Mouse (Mus musculus) right cerebral cortex, adult 18-20 months (tissue): ENCODE data around the gene Plekhg2.

ENCODE experiments used
- DNase-seq: peaks from one replicate; pipeline ENCODE4 v3.0.0; 2022; ENCODE audit warnings: mixed read lengths

Gene Plekhg2

DNA sequence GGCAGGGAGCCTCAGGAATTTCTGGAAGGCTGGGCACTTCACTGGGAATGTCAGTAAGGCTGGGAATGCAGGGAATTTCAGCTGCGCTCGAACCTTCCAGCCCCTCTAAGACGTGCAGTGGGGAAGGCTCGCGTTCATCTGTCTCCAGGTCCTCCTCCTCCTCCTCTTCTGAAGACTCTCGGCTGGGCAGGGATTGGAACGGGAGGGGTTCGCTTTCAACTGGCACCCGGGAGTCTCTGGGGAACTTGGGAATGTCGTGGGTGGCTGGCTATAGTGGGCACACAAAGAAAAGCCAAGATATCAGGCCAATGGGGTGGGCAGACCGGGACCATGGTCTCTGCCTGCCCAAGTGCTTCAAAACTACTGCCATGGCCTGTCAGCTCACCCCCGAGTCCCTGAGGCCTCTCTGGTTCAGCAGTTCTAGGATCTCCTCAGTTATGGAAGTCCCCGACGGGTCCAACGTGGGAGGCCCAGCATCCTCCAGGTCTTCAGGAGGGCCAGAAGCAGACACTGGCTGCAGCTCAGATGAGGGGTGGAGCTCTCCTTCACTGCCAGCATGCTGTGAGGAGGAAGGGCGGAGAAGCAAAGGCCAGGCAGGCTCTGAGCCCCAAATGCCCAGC lies 9.8 kb downstream of the Plekhg2 start:
- DNase-seq = no peak

DNA sequence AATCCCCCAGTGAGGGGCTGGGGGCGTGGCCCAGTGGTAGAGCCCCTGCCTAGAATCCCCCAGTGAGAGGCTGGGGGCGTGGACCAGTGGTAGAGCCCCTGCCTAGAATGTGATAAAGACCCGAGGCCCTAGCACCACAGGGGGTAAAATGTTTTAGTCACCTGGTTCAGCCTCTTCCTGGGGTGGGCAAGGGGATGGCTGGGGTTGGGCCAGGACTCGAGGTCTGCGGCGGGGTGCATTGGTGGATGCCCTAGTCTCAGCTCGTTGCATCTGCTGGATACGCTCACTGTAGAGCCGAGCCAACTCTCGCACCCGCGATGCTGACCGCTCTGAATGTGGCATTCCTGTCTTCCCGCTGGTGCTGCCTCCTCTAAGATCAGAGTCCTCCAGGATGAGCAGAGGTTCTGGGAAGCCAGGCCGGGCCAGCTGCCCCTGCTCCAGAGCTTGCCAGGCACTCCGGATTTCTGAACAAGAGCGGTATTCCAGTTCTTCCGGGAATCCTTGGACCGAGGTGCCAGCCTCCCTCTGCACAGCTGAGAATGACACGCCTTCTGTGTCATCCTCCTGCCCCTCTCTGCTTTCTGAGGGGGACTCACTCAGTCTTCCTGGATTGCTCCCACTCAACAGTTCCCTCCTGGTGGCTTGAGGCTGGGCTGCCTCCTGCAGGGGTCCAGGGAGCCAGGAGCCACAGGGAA lies 10.6 kb downstream of the Plekhg2 start:
- no peak for DNase-seq

DNA sequence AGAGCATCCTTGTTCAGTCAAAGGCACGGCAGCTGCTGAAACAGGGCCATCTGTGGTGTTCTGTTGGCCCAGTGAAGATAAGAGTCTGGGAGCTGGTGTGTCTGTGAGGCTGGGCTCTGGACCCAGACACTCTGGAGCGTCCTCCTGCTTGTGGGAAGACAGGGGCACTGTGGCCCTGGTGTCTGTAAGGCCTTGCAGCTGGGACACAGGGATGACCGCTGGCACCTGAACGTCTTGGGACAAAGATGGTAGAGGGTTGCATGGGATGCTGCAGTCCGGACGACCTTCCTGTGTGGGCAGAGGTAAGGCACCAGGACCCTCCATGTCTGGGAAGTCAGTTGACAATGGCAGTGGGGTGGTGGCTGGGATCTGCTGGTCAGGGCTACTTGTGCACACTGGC lies 12.1 kb downstream of the Plekhg2 start:
- DNase-seq = no peak

DNA sequence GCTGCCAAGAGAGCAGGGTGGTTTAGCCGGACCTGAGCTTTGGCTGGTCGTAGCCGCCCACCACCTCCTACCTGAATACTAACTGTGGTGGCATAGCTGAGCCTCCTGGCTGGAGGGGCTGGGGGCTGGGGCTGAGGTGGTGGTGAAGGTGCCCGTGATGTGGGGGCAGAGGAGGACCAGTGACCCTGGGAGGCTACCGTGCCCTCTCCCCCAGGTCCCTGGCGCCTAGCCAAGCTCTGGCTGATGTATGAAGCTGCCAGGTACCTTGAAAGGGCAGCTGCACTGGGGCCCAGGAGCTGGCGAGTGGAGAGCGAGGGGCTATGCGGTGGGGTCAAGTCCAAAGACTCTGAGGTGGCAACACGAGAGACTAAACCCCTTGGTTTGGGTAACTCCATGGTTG lies 12.5 kb downstream of the Plekhg2 start:
- DNase-seq = no peak

DNA sequence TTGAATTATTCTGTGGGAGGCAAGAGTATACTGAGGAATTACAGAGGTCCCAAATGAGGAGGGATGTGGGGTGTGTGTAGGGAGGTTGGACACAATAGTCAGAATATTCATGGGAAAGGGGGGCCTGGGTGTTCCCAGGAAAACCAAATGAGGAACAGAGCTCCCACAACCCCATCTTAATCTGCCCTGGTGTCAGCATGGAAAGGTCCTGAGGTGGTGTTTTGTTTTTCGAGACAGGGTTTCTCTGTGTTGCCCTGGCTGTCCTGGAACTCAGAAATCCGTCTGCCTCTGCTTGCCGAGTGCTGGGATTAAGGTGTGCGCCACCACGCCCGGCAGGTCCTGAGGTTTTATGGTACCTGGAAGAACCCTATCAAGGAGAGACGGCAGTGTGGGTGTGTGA lies 14.0 kb downstream of the Plekhg2 start:
- no peak for DNase-seq

DNA sequence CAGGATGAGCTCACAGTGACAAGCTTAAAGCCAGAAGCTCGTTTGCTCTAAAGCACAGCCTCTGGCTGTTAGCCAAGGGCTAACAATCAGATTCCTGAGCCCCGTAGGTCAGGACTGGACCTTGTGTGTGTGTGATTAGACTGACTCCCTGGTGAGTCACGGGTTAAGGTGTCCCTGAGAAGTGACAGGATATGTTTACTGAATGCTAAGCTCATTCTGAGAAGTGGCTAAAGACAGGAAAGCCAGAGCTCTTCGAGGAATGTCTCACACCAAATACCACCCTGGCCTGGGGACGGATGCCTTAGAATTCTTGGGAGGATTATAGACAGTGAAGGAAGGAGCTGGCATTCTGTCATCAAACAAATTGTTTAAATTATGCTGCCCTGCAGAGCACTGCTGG lies 14.4 kb downstream of the Plekhg2 start:
- DNase-seq = no peak

DNA sequence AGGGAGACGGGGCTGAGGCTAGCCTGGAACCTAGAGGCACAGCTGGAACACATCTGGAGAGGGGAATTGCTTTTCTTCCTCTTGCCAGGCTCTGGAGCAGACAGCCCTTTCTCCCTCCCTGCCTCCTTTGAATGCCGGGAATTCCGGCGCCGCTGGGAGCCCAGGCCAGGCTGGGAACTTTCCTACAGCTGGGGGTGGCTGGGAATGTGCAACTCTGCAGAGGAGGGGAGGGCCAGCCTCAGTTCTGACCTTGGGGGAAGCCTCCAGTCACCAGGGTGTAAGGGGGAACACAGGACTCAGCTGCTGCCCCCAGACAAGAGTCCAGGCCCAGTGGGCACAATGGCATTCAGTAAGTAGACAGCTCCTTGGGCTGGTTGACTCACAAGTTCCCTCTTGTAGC lies 15.4 kb downstream of the Plekhg2 start:
- DNase-seq = no peak

DNA sequence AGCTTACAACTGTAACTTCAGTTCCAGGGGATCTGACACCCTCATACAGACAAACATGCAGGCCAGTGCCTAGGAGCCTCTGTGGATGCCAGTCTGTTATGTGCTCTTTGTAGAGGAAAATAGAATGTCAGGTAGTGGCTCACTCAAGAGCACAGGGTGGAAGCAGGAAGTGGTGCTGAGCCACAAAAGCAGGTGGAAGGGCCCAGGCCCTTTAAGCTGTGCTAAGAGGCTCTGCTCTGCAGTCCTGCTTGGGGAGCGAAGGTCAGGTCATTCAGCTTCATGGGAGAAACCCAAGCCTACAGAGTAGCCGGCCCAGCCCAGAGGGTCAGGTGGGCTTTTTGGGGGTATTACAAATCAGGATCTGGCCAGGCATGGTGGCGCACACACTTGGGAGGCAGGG lies 17.2 kb downstream of the Plekhg2 start:
- no peak for DNase-seq

DNA sequence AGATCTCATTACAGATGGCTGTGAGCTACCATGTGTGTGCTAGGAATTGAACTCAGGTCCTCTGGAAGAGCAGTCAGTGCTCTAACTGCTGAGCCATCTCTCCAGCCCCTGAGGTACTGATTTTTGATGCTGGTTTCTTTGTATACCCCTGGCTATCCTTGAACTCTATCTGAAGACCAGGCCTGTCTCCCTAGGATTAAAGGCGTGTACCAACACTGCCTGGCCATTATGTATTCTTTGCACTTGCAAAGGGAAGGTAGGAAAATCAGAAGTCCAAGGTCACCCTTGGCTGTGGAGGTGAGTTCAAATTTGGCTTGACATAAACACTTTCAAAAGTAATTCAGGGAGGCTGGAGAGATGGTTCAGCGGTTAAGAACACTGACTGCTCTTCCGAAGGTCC lies 17.8 kb downstream of the Plekhg2 start:
- no peak for DNase-seq

DNA sequence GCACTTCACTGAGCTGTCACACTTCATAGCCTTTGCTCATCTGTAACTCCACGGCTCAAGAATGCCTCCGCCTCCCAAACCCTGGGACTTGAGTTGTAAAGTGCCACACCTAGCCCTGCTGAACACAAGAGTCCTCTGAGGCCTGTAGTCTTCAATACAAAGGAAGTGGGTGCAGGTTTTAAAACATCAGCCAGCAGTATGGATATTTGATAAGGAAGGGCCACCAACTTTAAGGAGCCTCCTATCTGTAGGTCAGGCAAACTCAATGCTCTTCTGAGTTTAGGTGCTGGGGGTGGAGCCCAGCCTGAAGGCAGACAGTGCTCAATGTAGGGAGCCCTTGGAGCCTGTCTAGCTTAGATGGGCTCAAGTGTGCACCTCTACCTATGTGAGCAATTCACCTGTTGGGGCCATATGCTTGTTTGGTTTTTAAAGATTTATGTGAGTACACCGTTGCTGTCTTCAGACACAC lies 18.3 kb downstream of the Plekhg2 start:
- DNase-seq = no peak

DNA sequence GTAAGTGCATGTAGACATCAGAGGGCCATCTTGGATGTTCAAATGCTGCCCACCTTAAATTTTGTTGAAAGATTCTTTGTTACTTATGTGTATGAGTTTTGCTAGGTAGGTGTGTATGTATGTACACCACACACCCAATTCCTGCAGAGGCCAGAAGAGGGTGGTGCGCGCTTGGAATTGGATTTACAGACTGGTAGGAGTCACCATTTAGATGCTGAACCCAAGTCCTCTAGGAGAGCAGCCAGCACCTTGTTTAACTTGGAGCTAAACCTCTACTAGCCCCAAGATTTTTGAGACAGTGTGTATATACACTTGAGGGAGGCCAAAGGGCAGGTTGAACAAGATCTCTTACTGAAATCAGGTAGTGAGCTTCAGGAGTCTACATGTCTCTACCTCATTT lies 19.1 kb downstream of the Plekhg2 start:
- DNase-seq = no peak

DNA sequence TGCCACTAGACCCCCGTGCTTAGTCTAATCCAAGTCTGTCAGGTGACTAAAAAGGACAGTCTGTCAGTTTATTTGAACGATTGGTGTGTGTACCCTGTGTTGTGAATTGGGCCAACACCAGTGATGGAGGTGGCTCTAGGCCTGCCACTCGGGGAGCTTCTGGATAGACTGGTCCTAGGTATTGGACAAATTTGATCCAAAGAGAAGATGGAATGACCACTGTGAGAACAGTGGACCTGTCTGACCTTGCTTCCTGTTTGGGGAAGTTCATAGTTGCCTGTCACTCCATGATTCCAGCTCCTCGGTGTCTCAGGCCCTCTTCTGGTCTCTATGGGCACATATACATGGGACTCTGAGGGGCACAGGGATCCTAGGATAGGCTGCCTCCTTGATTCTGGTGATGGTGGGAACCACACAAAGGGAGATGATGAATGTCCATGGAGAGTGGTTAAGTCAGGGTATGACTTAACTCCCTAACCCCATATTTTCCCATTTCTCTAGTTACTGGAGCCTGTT lies 20.7 kb downstream of the Plekhg2 start:
- DNase-seq = no peak

DNA sequence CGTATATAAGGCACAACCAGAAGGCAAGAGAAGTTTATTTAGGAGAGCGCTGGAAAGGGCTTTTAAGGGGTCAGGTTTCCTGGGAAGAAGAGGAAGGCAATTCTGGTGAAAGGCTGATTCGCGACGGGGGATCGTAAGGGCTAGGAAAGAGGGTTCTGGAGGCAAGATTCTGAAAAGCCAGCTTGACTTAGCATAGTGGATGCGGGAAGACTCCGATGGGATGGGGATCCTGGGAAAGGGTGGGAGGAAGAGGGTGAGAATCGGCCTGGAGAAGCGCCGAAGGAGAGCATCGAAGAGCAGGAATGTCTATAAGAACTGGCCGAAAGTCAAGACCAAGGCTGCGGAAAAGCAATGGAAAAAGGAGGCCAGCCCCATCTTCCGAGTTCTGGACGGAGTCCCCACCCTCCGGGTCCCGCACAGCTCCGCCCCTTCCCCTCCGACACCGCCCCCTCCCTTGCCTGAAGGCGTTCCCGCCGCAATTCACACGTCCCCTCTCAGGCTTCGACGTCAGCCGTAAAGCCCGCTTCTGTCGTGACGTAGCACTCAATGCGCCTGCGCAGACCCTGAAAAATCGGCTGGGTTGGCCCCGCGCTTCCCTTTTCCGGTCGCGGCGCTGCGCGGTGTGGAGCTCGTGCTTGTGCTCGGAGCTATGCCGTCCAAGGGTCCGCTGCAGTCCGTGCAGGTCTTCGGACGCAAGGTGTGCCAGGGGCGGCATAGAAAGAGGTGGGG lies 22.1 kb downstream of the Plekhg2 start, which contains the start of gene Rps16:
Rps16 (plus strand) TSS at position 498 of the 729 bp plus-strand sequence.
- peak; percentile 98 for DNase-seq

DNA sequence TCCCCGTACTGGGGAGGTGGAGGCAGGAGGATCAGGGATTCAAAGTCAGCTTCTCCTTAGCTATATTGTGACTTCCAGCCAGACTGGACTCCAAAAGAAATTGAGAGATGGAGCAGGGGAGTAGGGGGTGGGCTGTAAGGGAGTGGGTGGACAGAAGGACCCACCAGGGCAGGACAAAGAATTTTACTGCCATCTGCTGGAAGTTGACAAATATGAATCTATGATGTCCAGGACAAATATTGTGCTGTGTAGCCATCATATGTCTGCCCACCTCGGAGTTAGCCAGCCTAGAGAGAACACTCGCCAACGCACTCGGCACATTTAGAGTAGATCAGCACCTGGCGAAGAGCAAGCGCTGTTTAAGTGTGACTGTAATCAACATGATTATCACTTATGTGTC lies 23.8 kb downstream of the Plekhg2 start:
- DNase-seq = no peak

DNA sequence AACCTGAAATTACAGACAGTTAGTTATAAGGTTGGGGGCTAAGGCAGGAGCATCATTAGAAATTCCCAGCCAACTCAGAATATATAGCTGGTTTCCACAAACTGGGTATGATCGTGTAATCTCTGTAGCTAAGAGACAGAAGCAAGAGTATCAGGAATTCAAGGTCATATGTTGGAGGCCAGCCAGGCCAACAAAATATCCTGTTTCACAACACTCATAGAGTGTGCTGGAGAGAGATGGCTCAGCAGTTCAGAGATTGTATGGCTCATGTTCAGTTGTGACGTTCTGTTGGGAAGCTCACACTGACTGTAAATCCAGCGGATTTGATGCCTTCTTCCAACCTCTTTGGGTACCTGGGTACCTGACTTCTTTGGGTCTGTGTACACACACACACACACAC lies 24.7 kb downstream of the Plekhg2 start:
- DNase-seq = no peak

DNA sequence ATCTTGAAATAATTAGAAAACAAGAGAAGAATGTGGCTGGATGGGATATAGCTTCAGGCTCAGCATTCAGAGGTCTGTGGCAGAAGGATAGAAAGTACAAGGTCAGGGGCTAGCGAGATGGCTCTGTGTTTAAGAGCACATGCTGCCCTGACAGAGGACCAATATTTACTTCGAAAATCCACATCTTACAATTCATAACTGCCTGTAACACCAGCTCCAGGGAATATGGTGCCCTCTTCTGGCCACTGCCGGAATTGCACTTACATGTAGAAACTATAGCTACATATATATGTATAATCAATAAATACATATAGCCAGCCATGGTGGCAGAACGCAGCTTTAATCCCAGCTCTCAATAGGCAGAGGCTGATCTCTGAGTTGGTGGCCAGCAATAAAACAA lies 27.8 kb downstream of the Plekhg2 start:
- DNase-seq = peak; percentile 30

DNA sequence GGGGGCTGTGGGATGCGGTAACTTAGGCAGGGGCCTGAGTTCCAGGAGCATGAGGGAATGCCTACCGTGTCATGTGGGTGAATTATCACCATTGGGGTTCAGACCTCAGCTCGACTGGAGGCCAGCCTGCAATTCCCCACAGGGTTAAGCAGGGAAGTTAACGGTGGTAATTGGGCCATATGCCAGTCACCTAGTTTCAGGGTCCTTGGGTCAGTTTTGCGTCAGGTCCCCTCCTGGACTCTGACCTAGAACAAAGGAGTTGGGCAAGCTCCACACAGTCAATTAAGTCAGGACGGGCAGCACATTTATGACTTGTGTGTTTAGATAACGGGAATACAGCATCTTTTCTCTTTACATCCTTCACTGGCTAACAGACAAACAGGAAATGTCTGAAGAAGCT lies 31.0 kb downstream of the Plekhg2 start:
- DNase-seq = no peak

DNA sequence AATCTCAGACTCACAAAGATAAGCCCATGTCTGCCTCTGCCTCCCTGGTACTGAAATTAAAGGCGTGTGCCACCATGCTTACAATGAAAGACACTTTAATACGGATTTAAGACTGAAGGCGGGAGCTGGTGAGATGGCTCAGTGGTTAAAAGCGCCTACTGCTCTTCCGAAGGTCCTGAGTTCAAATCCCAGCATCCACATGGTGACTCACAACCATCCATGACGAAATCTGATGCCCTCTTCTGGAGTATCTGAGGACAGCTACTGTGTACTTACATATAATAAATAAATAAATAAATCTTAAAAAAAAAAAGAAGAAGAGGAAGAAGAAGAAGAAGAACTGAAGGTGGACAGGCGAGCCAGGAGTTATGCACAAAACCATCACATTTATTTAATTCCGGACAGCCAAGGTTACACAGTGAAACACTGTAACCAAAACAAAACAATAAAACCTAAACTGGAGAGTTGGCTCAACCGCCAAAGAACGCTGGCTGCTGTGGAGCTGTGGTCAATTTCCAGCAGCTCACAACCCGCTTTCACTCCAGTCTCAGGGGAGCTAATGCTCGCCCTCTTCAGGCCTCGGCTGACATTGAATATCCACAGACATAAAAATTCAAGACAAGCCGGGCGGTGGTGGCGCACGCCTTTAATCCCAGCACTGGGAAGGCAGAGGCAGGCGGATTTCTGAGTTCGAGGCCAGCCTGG lies 33.0 kb downstream of the Plekhg2 start:
- peak; percentile 11 for DNase-seq

DNA sequence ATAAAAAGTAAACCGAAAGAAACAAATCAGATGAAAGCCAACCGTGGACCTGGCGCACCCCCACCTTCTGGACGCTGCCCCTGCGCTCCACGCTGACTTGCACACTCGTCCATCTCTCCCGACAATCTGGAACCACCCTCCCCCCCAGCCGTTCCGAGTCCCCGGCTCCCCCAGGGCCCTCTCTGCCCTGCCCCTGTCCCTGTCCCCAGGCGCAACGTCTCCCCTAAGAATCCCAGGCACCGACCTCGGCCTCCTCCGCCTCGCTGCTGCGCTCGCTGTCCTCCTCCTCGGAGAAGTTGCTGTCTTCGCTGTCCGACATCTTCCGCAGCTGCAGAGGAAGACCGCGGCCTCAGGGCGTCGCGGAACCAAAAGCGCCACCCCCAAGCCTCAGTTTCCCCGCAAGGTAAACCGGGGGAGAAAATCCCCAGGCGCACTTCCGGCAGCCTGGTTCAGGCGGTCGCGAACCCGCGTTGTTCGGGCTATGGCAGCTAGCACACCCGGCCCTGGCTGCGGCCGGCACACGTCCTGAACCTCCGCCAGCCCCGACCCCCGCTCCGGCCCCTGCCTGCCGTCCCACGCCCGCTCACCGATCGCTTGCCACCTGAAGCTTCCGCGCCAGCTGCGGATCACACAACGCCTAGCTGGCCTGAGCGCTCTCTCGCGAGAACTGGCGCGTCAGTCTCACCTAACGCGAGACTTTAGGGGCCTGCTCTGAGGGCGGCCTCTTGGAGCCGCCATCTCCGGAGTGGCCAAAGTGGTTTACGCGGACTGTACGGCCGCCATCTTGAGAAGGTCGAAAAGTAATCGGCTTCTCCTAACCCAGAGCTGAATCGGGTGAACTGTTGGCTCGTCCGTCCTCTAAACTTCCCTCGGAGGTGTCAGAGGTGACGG lies 34.0 kb downstream of the Plekhg2 start, which contains the start of gene Supt5:
Supt5 (minus strand) TSS at position 639 of the 891 bp plus-strand sequence.
- DNase-seq = peak; percentile 98

DNA sequence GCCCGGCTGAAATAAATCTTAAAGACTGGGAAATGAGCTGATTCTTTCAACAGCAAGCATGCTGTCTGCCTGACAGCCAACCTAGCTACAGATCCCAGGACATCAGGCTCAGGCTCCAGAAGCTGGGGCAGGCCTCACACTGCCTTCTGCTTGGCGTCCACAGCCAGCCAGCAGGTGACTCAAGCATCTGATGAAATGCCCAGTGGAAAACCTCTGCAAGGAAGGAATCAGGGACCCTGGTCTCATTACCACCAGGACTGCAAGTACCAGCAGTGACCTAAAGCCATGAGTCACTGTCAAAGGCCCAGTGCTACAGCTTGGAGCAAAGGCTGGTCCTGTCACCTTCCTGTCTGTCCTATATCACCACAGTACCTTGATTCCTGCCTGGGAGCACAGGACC lies 36.9 kb downstream of the Plekhg2 start:
- no peak for DNase-seq

DNA sequence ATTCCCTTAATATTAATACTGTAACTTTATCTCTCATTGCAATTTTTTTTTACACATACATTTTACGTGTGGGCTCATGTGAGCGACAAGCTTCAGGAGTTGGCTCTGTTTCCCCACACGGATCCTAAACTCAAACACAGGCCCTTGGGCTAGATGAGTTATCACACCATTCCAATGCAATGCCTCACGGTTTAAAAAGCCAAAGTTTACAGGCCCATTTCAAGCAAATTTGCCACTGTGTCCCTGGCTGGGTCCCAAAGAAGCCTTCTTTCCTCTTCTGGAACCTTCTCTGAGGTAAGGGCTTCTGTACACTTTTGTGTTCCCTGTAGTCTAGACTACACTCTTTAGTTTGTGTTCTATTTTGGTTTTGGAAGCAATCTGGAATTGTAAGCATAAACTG lies 37.9 kb downstream of the Plekhg2 start:
- no peak for DNase-seq

DNA sequence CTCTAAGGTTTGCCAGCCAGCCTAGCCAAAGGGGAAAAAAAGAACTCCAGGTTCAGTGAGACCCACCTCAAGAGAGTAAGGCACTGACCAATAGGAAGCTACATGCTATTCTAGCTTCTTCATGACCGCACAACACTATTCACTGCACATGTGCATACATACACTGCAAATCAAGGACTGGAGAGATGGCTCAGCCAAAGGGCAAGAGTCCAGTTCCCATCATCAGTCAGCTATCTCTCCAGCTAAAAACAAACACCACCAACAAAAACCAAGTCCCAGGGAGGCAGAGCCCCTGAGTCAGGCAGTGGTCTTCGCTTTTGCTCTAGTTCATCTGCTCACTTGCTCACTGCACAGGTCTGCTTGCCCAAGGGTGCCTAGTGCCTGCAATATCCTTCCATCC lies 44.1 kb downstream of the Plekhg2 start:
- DNase-seq = no peak
